Mouse (Mus musculus): Measurements from ENCODE around the gene Slc17a7.

GRCm38 (mm10) chr7:45160316-45160800 lies 3.4 kb upstream of the Slc17a7 start:
- TF ChIP-seq POLR2A (IDR thresholded peaks at IDR 0.05; ENCODE audit: borderline replicate concordance, low read depth, low read length) (no peak), CTCF (IDR thresholded peaks at IDR 0.05; ENCODE audit: low read depth, low read length) (no peak)

Measured in bone marrow macrophage, adult 2 months (primary cell).